Mouse (Mus musculus) midbrain, embryonic 11.5 days (tissue): Measurements from ENCODE around the gene Dop1a. TPM values are rescaled to one million over a fixed set of nuclear protein-coding genes. Genes with fewer than 3 reads are reported as not detected.
A peak's percentile ranks its signal among the peaks of the same experiment; 100 is the strongest.

Source experiments
- ATAC-seq: fragments of 200-750 bp; cut with Nextera tagmentation; 2 replicates; pipeline ENCODE4 v1.8.0; 2017; ENCODE audit warnings: moderate TSS enrichment, moderate library complexity; ENCODE audit not compliant: low FRiP score
- DNase-seq: peaks from one replicate; pipeline ENCODE4 v3.0.0; 2015; ENCODE audit warnings: low spot score; ENCODE audit errors: missing footprints
- H3K27ac ChIP-seq: fragments of 300-500 bp; sonication (generic); 2 replicates; pipeline ENCODE4 v1.5.1; 2014; ENCODE audit warnings: low read depth, low read length
- H3K27me3 ChIP-seq: fragments of 300-500 bp; sonication (generic); 2 replicates; pipeline ENCODE4 v1.6.1; 2014; ENCODE audit warnings: mild to moderate bottlenecking, low read length, moderate library complexity, mixed read lengths; ENCODE audit not compliant: control insufficient read depth, insufficient read depth
- H3K36me3 ChIP-seq: fragments of 300-500 bp; sonication (generic); 2 replicates; pipeline ENCODE4 v1.6.1; 2014; ENCODE audit warnings: mild to moderate bottlenecking, low read length, moderate library complexity, mixed read lengths; ENCODE audit not compliant: control insufficient read depth, insufficient read depth
- H3K4me1 ChIP-seq: fragments of 300-500 bp; sonication (generic); 2 replicates; pipeline ENCODE4 v1.6.1; 2014; ENCODE audit warnings: low read length; ENCODE audit not compliant: control insufficient read depth, insufficient read depth
- H3K4me2 ChIP-seq: fragments of 300-500 bp; sonication (generic); 2 replicates; pipeline ENCODE4 v1.6.1; 2014; ENCODE audit warnings: mild to moderate bottlenecking, moderate library complexity
- H3K4me3 ChIP-seq: fragments of 300-500 bp; sonication (generic); 2 replicates; pipeline ENCODE4 v1.5.1; 2014; ENCODE audit warnings: low read depth, low read length
- H3K9ac ChIP-seq: fragments of 300-500 bp; sonication (generic); 2 replicates; pipeline ENCODE4 v1.6.1; 2014; ENCODE audit warnings: low read length
- H3K9me3 ChIP-seq: fragments of 300-500 bp; sonication (generic); 2 replicates; pipeline ENCODE4 v1.6.1; 2016; ENCODE audit warnings: low read length; ENCODE audit not compliant: control insufficient read depth
- WGBS: fragments of 180-500 bp; shearing (Covaris S2); extraction: QIAGEN DNeasy Blood & Tissue Kit; methylation state at CpG from one replicate; pipeline ENCODE4 v1.1.7; 2014; 5-methylcytosine and 5-hydroxymethylcytosine counted together
- polyA plus RNA-seq: library from polyadenylated mRNA; unstranded; fragments of >200 nt; fragmentation: Nextera tagmentation; extraction: Ambion mirVana; gene quantifications from 2 replicates; pipeline ENCODE4 v1.2.1, GENCODE M21; 2014

Dop1a gene
- polyA plus RNA-seq, 1 experiment from 2014 or later: 15.3 TPM

- Histone ChIP-seq H3K27ac (no peak overlapping the region), H3K4me3 (no peak overlapping the region), H3K27me3 (no peaks in the 10 kb centered on the region), H3K9me3 (no peaks in the 10 kb centered on the region), H3K9ac (no peak overlapping the region), H3K4me1 (no peaks in the 10 kb centered on the region), H3K4me2 (no peak overlapping the region), H3K36me3 (no peaks in the 10 kb centered on the region)
- no peak for DNase-seq
- no peak for ATAC-seq
- 89% methylated on average over 5 of the region's 5 CpGs for WGBS
These were observed 11.6 kb downstream of the Dop1a start for GRCm38 (mm10) chr9:86478414-86479093.

- Histone ChIP-seq H3K27ac (no peak overlapping the region), H3K9ac (no peak overlapping the region), H3K4me3 (no peak overlapping the region), H3K27me3 (no peaks in the 10 kb centered on the region), H3K4me2 (no peak overlapping the region), H3K4me1 (no peaks in the 10 kb centered on the region), H3K9me3 (no peaks in the 10 kb centered on the region), H3K36me3 (no peaks in the 10 kb centered on the region)
- no peak for ATAC-seq
- DNase-seq: no peak
- WGBS: 93% methylated on average over 1 of the region's 1 CpGs
These were observed 15.3 kb downstream of the Dop1a start for GRCm38 (mm10) chr9:86482236-86482635.

GRCm38 (mm10) chr9:86491740-86492139, 24.8 kb downstream of the Dop1a start:
- H3K9ac ChIP-seq: no peak overlapping the region
- no peak overlapping the region for H3K27ac ChIP-seq
- no peaks in the 10 kb centered on the region for H3K9me3 ChIP-seq
- no peak for DNase-seq
- H3K4me1 ChIP-seq: no peaks in the 10 kb centered on the region
- 92% methylated on average over 2 of the region's 2 CpGs for WGBS
- H3K4me3 ChIP-seq: no peak overlapping the region
- no peak overlapping the region for H3K4me2 ChIP-seq
- ATAC-seq: no peak
- no peaks in the 10 kb centered on the region for H3K27me3 ChIP-seq
- no peaks in the 10 kb centered on the region for H3K36me3 ChIP-seq

GRCm38 (mm10) chr9:86496261-86496660, 29.3 kb downstream of the Dop1a start:
- WGBS: 90% methylated on average over 4 of the region's 4 CpGs
- ATAC-seq: no peak
- Histone ChIP-seq H3K27me3 (no peaks in the 10 kb centered on the region), H3K9ac (no peak overlapping the region), H3K4me3 (no peak overlapping the region), H3K4me1 (no peaks in the 10 kb centered on the region), H3K9me3 (no peaks in the 10 kb centered on the region), H3K27ac (no peak overlapping the region), H3K4me2 (no peak overlapping the region), H3K36me3 (no peaks in the 10 kb centered on the region)
- no peak for DNase-seq

- H3K9me3 ChIP-seq: no peaks in the 10 kb centered on the region
- no peak for ATAC-seq
- H3K9ac ChIP-seq: no peak overlapping the region
- DNase-seq: no peak
- H3K4me1 ChIP-seq: no peaks in the 10 kb centered on the region
- H3K4me2 ChIP-seq: no peak overlapping the region
- WGBS: 96% methylated on average over 3 of the region's 3 CpGs
- H3K27ac ChIP-seq: no peak overlapping the region
- H3K36me3 ChIP-seq: no peaks in the 10 kb centered on the region
- no peak overlapping the region for H3K4me3 ChIP-seq
- no peaks in the 10 kb centered on the region for H3K27me3 ChIP-seq
These were observed 32.1 kb downstream of the Dop1a start for GRCm38 (mm10) chr9:86499083-86499482.

DNA sequence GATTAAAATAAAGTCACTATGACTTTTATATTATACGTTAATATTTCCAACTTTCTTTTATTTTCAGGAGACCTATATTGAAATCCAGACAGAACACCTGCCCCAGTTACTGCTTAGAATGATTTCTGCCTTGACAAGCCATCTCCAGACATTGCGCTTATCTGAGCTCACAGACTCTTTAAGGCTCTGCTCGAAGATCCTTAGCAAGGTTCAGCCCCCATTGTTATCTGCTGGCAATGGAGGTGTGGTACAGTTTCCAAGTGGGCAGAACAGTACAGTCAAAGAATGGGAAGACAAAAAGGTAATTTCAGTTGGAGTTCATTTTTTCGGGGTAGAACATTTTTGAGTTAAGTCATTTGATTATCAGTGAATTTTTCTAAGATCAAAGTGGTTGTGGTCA, 40.5 kb downstream of the Dop1a start:
- no peaks in the 10 kb centered on the region for H3K4me1 ChIP-seq
- H3K27me3 ChIP-seq: no peaks in the 10 kb centered on the region
- H3K27ac ChIP-seq: no peak overlapping the region
- ATAC-seq (no peak), DNase-seq (no peak)
- no peak overlapping the region for H3K4me2 ChIP-seq
- H3K36me3 ChIP-seq: no peaks in the 10 kb centered on the region
- H3K9me3 ChIP-seq: no peaks in the 10 kb centered on the region
- H3K9ac ChIP-seq: no peak overlapping the region
- WGBS: 88% methylated on average over 4 of the region's 4 CpGs
- H3K4me3 ChIP-seq: no peak overlapping the region

- 75% methylated on average over 5 of the region's 5 CpGs for WGBS
- peak; percentile 44; the same call in 1 of the 2 replicates for ATAC-seq
- H3K36me3 ChIP-seq: 0 out of 2 replicates have a peak, but pooled peaks cover 3% of the 10 kb centered on the region
These were observed 46.8 kb downstream of the Dop1a start for GRCm38 (mm10) chr9:86513733-86514132.

DNA sequence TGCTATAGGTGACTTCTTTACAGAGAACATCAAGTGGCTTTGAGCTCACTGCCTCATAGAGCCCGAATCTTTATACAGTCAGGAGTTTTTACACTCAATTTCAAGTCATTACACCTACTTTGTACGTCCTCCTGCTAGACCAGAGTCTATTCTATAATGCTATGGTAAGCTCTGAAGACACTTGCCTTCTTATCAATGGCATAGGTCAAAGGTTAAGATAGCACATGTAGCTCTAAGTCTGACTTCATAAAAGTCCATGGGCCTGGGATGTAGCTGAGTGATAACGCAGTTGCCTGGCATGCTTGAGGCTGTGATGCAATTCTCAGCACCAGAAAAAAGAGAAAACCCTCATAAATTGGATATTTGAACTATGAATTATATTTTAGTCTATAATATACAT, 47.4 kb downstream of the Dop1a start:
- DNase-seq: no peak
- Histone ChIP-seq H3K4me3 (no peak overlapping the region), H3K36me3 (0 out of 2 replicates have a peak, but pooled peaks cover 3% of the 10 kb centered on the region), H3K4me2 (no peak overlapping the region), H3K27me3 (no peaks in the 10 kb centered on the region), H3K4me1 (no peaks in the 10 kb centered on the region), H3K9ac (no peak overlapping the region), H3K9me3 (no peaks in the 10 kb centered on the region), H3K27ac (no peak overlapping the region)
- 81% methylated on average over 3 of the region's 3 CpGs for WGBS
- ATAC-seq: no peak

More at GRCm38 (mm10) chr9:86513733-86514132, 46.8 kb downstream of the Dop1a start:
- no peak overlapping the region for H3K4me2 ChIP-seq
- no peaks in the 10 kb centered on the region for H3K9me3 ChIP-seq
- no peaks in the 10 kb centered on the region for H3K27me3 ChIP-seq
- DNase-seq: no peak
- H3K4me3 ChIP-seq: no peak overlapping the region
- no peaks in the 10 kb centered on the region for H3K4me1 ChIP-seq
- no peak overlapping the region for H3K27ac ChIP-seq
- no peak overlapping the region for H3K9ac ChIP-seq

- DNase-seq (no peak), ATAC-seq (no peak)
- Histone ChIP-seq H3K27me3 (no peaks in the 10 kb centered on the region), H3K4me2 (no peak overlapping the region), H3K27ac (no peak overlapping the region), H3K9ac (no peak overlapping the region), H3K4me3 (no peak overlapping the region), H3K9me3 (no peaks in the 10 kb centered on the region), H3K4me1 (no peaks in the 10 kb centered on the region), H3K36me3 (0 out of 2 replicates have a peak, but pooled peaks cover 3% of the 10 kb centered on the region)
- 99% methylated on average over 4 of the region's 4 CpGs for WGBS
These were observed 47.8 kb downstream of the Dop1a start for GRCm38 (mm10) chr9:86514798-86515197.
